Mouse (Mus musculus) hindbrain, postnatal 0 days (tissue): ENCODE data around the gene Bcl3. TPM values are rescaled to one million over a fixed set of nuclear protein-coding genes. Genes with fewer than 3 reads are reported as not detected.
A peak's percentile ranks its signal among the peaks of the same experiment; 100 is the strongest.

ENCODE experiments used
- ATAC-seq: fragments of 200-750 bp; cut with Nextera tagmentation; 2 replicates; pipeline ENCODE4 v1.8.0; 2017; ENCODE audit warnings: mild to moderate bottlenecking, moderate TSS enrichment, moderate library complexity
- DNase-seq: peaks from one replicate; pipeline ENCODE4 v3.0.0-alpha.2; 2015; ENCODE audit warnings: low spot score
- H3K27ac ChIP-seq: fragments of 300-500 bp; sonication (generic); 2 replicates; pipeline ENCODE4 v1.5.1; 2014; ENCODE audit warnings: mild to moderate bottlenecking
- H3K27me3 ChIP-seq: fragments of 300-500 bp; sonication (generic); 2 replicates; pipeline ENCODE4 v1.6.1; 2014; ENCODE audit warnings: low read length, mixed read lengths; ENCODE audit not compliant: insufficient read depth
- H3K36me3 ChIP-seq: fragments of 300-500 bp; sonication (generic); 2 replicates; pipeline ENCODE4 v1.6.1; 2014; ENCODE audit warnings: low read length, mixed read lengths; ENCODE audit not compliant: insufficient read depth
- H3K4me1 ChIP-seq: fragments of 300-500 bp; sonication (generic); 2 replicates; pipeline ENCODE4 v1.6.1; 2014; ENCODE audit warnings: antibody characterized with exemption, low read length, mixed read lengths; ENCODE audit not compliant: insufficient read depth
- H3K4me2 ChIP-seq: fragments of 300-500 bp; sonication (generic); 2 replicates; pipeline ENCODE4 v1.6.1; 2014; ENCODE audit warnings: low read depth, mild to moderate bottlenecking, low read length, moderate library complexity, mixed read lengths
- H3K4me3 ChIP-seq: fragments of 300-500 bp; sonication (generic); 2 replicates; pipeline ENCODE4 v1.5.1; 2014; ENCODE audit warnings: low read length
- H3K9ac ChIP-seq: fragments of 300-500 bp; sonication (generic); replicated peaks from 2 replicates; pipeline ENCODE4 v1.6.1; 2014; ENCODE audit warnings: mild to moderate bottlenecking, low read length, moderate library complexity, mixed read lengths
- H3K9me3 ChIP-seq: fragments of 300-500 bp; sonication (generic); 2 replicates; pipeline ENCODE4 v1.6.1; 2016; ENCODE audit warnings: low read length, mixed read lengths
- CTCF ChIP-seq: IDR thresholded peaks from 2 replicates; pipeline ENCODE4 v1.5.1; 2016; ENCODE audit warnings: antibody characterized with exemption, control low read depth, low read depth
- WGBS: fragments of 180-500 bp; shearing (Covaris S2); extraction: QIAGEN DNeasy Blood & Tissue Kit; methylation state at CpG from one replicate; pipeline ENCODE4 v1.1.7; 2014; 5-methylcytosine and 5-hydroxymethylcytosine counted together
- polyA plus RNA-seq: library from polyadenylated mRNA; unstranded; fragments of >200 nt; fragmentation: Nextera tagmentation; extraction: Ambion mirVana; gene quantifications from 2 replicates; pipeline ENCODE4 v1.2.1, GENCODE M21; 2015
- total RNA-seq: library from RNA; depleted of rRNA; stranded (reverse); fragments of >200 nt; gene quantifications from 2 replicates; pipeline ENCODE4 v1.2.3, GENCODE M21; 2014

Bcl3 gene
- total and polyA plus RNA-seq, 2 experiments from 2014 or later: 0.66 to 0.89 TPM

GRCm38 (mm10) chr7:19864241-19864640 lies 41.7 kb upstream of the Bcl3 start:
- WGBS: 24% methylated on average over 2 of the region's 2 CpGs
- no peak for TF ChIP-seq CTCF
- no peak for ATAC-seq

GRCm38 (mm10) chr7:19861199-19861598 lies 38.6 kb upstream of the Bcl3 start, which contains the start of gene Ceacam16:
TSS of gene Ceacam16 (minus strand) at chr7:19861299.
- no peaks in the 10 kb centered on the region for H3K27me3 ChIP-seq
- no peak within 1 kb of the TSS for H3K4me2 ChIP-seq

More at GRCm38 (mm10) chr7:19864241-19864640, 41.7 kb upstream of the Bcl3 start:
- Histone ChIP-seq H3K4me3 (no peak overlapping the region), H3K27ac (no peak overlapping the region), H3K27me3 (no peaks in the 10 kb centered on the region), H3K4me1 (no peaks in the 10 kb centered on the region), H3K9ac (no peak overlapping the region), H3K4me2 (no peak overlapping the region), H3K36me3 (no peaks in the 10 kb centered on the region), H3K9me3 (no peaks in the 10 kb centered on the region)
- DNase-seq: no peak

GRCm38 (mm10) chr7:19859740-19860139 lies 37.2 kb upstream of the Bcl3 start:
- no peak overlapping the region for H3K4me3 ChIP-seq
- no peaks in the 10 kb centered on the region for H3K4me1 ChIP-seq
- H3K36me3 ChIP-seq: no peaks in the 10 kb centered on the region
- H3K27ac ChIP-seq: no peak overlapping the region
- no peak overlapping the region for H3K9ac ChIP-seq
- H3K9me3 ChIP-seq: no peaks in the 10 kb centered on the region
- 72% methylated on average over 10 of the region's 10 CpGs for WGBS
- no peak for TF ChIP-seq CTCF
- no peaks in the 10 kb centered on the region for H3K27me3 ChIP-seq
- H3K4me2 ChIP-seq: no peak overlapping the region
- ATAC-seq (no peak), DNase-seq (no peak)

More at GRCm38 (mm10) chr7:19861199-19861598, 38.6 kb upstream of the Bcl3 start, which contains the start of gene Ceacam16:
- H3K9ac ChIP-seq: no peak within 1 kb of the TSS
- ATAC-seq (no peak), DNase-seq (no peak)
- H3K27ac ChIP-seq: no peak within 1 kb of the TSS
- 84% methylated on average over 9 of the region's 9 CpGs for WGBS
- H3K4me1 ChIP-seq: no peaks in the 10 kb centered on the region
- no peak within 1 kb of the TSS for H3K4me3 ChIP-seq
- no peaks in the 10 kb centered on the region for H3K9me3 ChIP-seq
- no peaks in the 10 kb centered on the region for H3K36me3 ChIP-seq
- TF ChIP-seq CTCF: no peak

GRCm38 (mm10) chr7:19856283-19856682 lies 33.7 kb upstream of the Bcl3 start:
- DNase-seq (no peak), ATAC-seq (no peak)
- WGBS: 90% methylated on average over 6 of the region's 6 CpGs
- Histone ChIP-seq H3K4me3 (no peak overlapping the region), H3K36me3 (no peaks in the 10 kb centered on the region), H3K27ac (no peak overlapping the region), H3K9ac (no peak overlapping the region), H3K27me3 (no peaks in the 10 kb centered on the region), H3K4me2 (no peak overlapping the region), H3K9me3 (no peaks in the 10 kb centered on the region), H3K4me1 (no peaks in the 10 kb centered on the region)
- TF ChIP-seq CTCF: no peak

- no peak overlapping the region for H3K4me2 ChIP-seq
- H3K9me3 ChIP-seq: no peaks in the 10 kb centered on the region
- no peak overlapping the region for H3K4me3 ChIP-seq
- DNase-seq (no peak), ATAC-seq (no peak)
- H3K4me1 ChIP-seq: no peaks in the 10 kb centered on the region
- H3K36me3 ChIP-seq: no peaks in the 10 kb centered on the region
- 87% methylated on average over 5 of the region's 5 CpGs for WGBS
- H3K27me3 ChIP-seq: no peaks in the 10 kb centered on the region
- no peak overlapping the region for H3K9ac ChIP-seq
- no peak overlapping the region for H3K27ac ChIP-seq
- TF ChIP-seq CTCF: no peak
These were observed 33.1 kb upstream of the Bcl3 start for GRCm38 (mm10) chr7:19855663-19856062.

GRCm38 (mm10) chr7:19853526-19853925 lies 31.0 kb upstream of the Bcl3 start:
- ATAC-seq: no peak
- H3K9me3 ChIP-seq: no peaks in the 10 kb centered on the region
- 94% methylated on average over 20 of the region's 20 CpGs for WGBS
- no peaks in the 10 kb centered on the region for H3K4me1 ChIP-seq
- no peak overlapping the region for H3K4me3 ChIP-seq
- TF ChIP-seq CTCF: no peak
- H3K27ac ChIP-seq: no peak overlapping the region
- no peaks in the 10 kb centered on the region for H3K27me3 ChIP-seq
- no peaks in the 10 kb centered on the region for H3K36me3 ChIP-seq
- H3K9ac ChIP-seq: no peak overlapping the region
- H3K4me2 ChIP-seq: no peak overlapping the region
- DNase-seq: no peak

- WGBS: 2% methylated on average over 33 of the region's 33 CpGs
- H3K4me1 ChIP-seq: no peaks in the 10 kb centered on the region
- H3K9me3 ChIP-seq: no peaks in the 10 kb centered on the region
- DNase-seq (peak; percentile 71), ATAC-seq (peak; percentile 85)
- peak within 1 kb of the TSS; percentile 76; the same call in 1 of the 2 replicates for H3K27ac ChIP-seq
- H3K36me3 ChIP-seq: no peaks in the 10 kb centered on the region
- H3K4me2 ChIP-seq: peak within 1 kb of the TSS; percentile 54
- peak within 1 kb of the TSS; percentile 40 for H3K4me3 ChIP-seq
- no peak for TF ChIP-seq CTCF
- H3K27me3 ChIP-seq: no peaks in the 10 kb centered on the region
- peak within 1 kb of the TSS; percentile 55 for H3K9ac ChIP-seq
These were observed 29.4 kb upstream of the Bcl3 start, which contains the start of gene Gm19345 for GRCm38 (mm10) chr7:19851858-19852570. TSS of gene Gm19345 (plus strand) at chr7:19852003.
